In the genomic region with DNA sequence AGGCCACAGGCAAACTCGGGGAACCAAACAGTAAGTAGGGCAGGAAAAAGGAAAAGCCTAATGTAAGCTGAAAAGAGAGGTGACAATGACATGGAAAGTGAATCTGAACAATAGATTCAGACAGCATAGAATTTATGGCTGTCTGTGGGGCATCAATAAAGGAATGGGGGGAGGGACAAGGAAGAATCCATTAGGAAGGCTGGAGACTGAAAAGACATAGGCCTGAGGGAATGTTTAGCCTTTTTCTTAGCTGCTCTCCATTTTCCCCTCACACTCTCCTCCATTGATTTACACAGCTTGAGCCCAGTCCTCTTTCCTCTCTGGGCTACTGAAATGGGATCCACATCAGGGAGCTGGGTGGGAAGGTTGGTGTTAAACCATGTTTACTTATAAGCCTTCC, we compare ENCODE assay signal across 28 mouse cellular contexts.
DNase-seq lines count a peak whose midpoint lies in the region; ATAC-seq and TF ChIP-seq lines count a peak whose summit lies in the region.
"Had no signal": no experiment of that assay in that cellular context is flagged by ENCODE, and none has a peak within 500 bp of the region (broad histone marks: within the 10 kb centered on the region; RNA-seq: fewer than 3 reads in every experiment).

No protein-coding gene starts in this region.

- no peak overlapping the region for H3K9ac ChIP-seq in hindbrain, embryonic 12.5 days
- no peak overlapping the region for H3K9ac ChIP-seq in hindbrain, postnatal 0 days (replicated peaks; ENCODE audit: low read length)
- H3K9ac ChIP-seq in neural tube, embryonic 12.5 days, result no peak overlapping the region
- H3K9ac ChIP-seq: forebrain, embryonic 15.5 days; heart, embryonic 13.5 days; hindbrain, embryonic 15.5 days; intestine, embryonic 15.5 days; liver, embryonic 13.5 days had no signal

- no peaks in the 10 kb centered on the region for H3K27me3 ChIP-seq in hindbrain, embryonic 12.5 days
- no peaks in the 10 kb centered on the region for H3K27me3 ChIP-seq in hindbrain, postnatal 0 days (ENCODE audit: insufficient read depth, low read length)
- no peaks in the 10 kb centered on the region for H3K27me3 ChIP-seq in neural tube, embryonic 12.5 days (replicated peaks)
- H3K27me3 ChIP-seq: CH12.LX; forebrain, embryonic 15.5 days; heart, embryonic 13.5 days; hindbrain, embryonic 15.5 days; intestine, embryonic 15.5 days; liver, embryonic 13.5 days had no signal

- no peaks in the 10 kb centered on the region for H3K36me3 ChIP-seq in hindbrain, embryonic 12.5 days
- no peaks in the 10 kb centered on the region for H3K36me3 ChIP-seq in hindbrain, postnatal 0 days (ENCODE audit: insufficient read depth, low read length)
- H3K36me3 ChIP-seq in neural tube, embryonic 12.5 days, result no peaks in the 10 kb centered on the region
- H3K36me3 ChIP-seq: forebrain, embryonic 15.5 days; heart, embryonic 13.5 days; hindbrain, embryonic 15.5 days; intestine, embryonic 15.5 days; liver, embryonic 13.5 days had no signal

- peak; percentile 41 for DNase-seq in embryo, embryonic 10 days (ENCODE audit: low spot score)
- no peak for DNase-seq in embryo, embryonic 9.5 days (ENCODE audit: extremely low spot score)
- no peak for DNase-seq in hindbrain, postnatal 0 days (ENCODE audit: low spot score)
- peak; percentile 59 for DNase-seq in embryo, embryonic 10.5 days (ENCODE audit: low spot score)
- DNase-seq in urinary bladder, adult 18-20 months (ENCODE audit: low spot score in 2 of 2), result no peak
- DNase-seq in layer of hippocampus, postnatal 36 days, result no peak
- DNase-seq: adrenal gland, adult 8-10 months; cerebellum, adult 8-10 months; cerebellum, postnatal 25 days; gastrocnemius, postnatal 10 days; heart, postnatal 10 days; kidney, adult 8-10 months; kidney, postnatal 4 days; left cerebral cortex, postnatal 4 days; liver, embryonic 13.5 days; lung, adult 18-20 months; thymus, adult 2 months; thymus, postnatal 4 days had no signal

- H3K4me2 ChIP-seq in hindbrain, embryonic 12.5 days (replicated peaks), result no peak overlapping the region
- H3K4me2 ChIP-seq in hindbrain, postnatal 0 days (ENCODE audit: low read depth, low read length), result no peak overlapping the region
- H3K4me2 ChIP-seq in neural tube, embryonic 12.5 days (replicated peaks), result no peak overlapping the region
- H3K4me2 ChIP-seq: forebrain, embryonic 15.5 days; heart, embryonic 13.5 days; hindbrain, embryonic 15.5 days; intestine, embryonic 15.5 days; liver, embryonic 13.5 days had no signal

- WGBS in hindbrain, embryonic 12.5 days, result 26% methylated on average over 1 of the region's 1 CpGs
- WGBS in hindbrain, postnatal 0 days, result 26% methylated on average over 1 of the region's 1 CpGs
- WGBS in neural tube, embryonic 12.5 days, result 12% methylated on average over 1 of the region's 1 CpGs

- H3K27ac ChIP-seq in hindbrain, embryonic 12.5 days, result no peak overlapping the region
- H3K27ac ChIP-seq in hindbrain, postnatal 0 days, result no peak overlapping the region
- H3K27ac ChIP-seq in neural tube, embryonic 12.5 days, result no peak overlapping the region
- H3K27ac ChIP-seq: forebrain, embryonic 15.5 days; heart, embryonic 13.5 days; hindbrain, embryonic 15.5 days; intestine, embryonic 15.5 days; kidney, postnatal 0 days; liver, embryonic 13.5 days; macrophage had no signal

- 0 out of 2 replicates have a peak, but pooled peaks have one; percentile 48 for ATAC-seq in hindbrain, embryonic 12.5 days (ENCODE audit: low FRiP score)
- no peak for ATAC-seq in hindbrain, postnatal 0 days
- ATAC-seq in neural tube, embryonic 12.5 days (ENCODE audit: low FRiP score, low read depth), result peak; percentile 86
- ATAC-seq: forebrain, embryonic 15.5 days; intestine, embryonic 15.5 days; lung, postnatal 0 days had no signal

- H3K4me3 ChIP-seq in hindbrain, embryonic 12.5 days, result no peak overlapping the region
- no peak overlapping the region for H3K4me3 ChIP-seq in hindbrain, postnatal 0 days (ENCODE audit: low read length)
- H3K4me3 ChIP-seq in neural tube, embryonic 12.5 days, result no peak overlapping the region
- H3K4me3 ChIP-seq: forebrain, embryonic 15.5 days; heart, embryonic 13.5 days; hindbrain, embryonic 15.5 days; intestine, embryonic 15.5 days; liver, embryonic 13.5 days had no signal

- TF ChIP-seq CTCF in hindbrain, postnatal 0 days (IDR thresholded peaks at IDR 0.05; ENCODE audit: low read depth), result no peak

- H3K4me1 ChIP-seq in hindbrain, embryonic 12.5 days, result 0 out of 2 replicates have a peak, but pooled peaks cover 3% of the 10 kb centered on the region
- no peaks in the 10 kb centered on the region for H3K4me1 ChIP-seq in hindbrain, postnatal 0 days (ENCODE audit: insufficient read depth, low read length)
- peaks cover 9% of the 10 kb centered on the region; the same call in 1 of the 2 replicates for H3K4me1 ChIP-seq in neural tube, embryonic 12.5 days
- H3K4me1 ChIP-seq: forebrain, embryonic 15.5 days; hindbrain, embryonic 15.5 days; intestine, embryonic 15.5 days; liver, embryonic 13.5 days had no signal

- H3K9me3 ChIP-seq in hindbrain, embryonic 12.5 days (replicated peaks), result no peaks in the 10 kb centered on the region
- no peaks in the 10 kb centered on the region for H3K9me3 ChIP-seq in hindbrain, postnatal 0 days (ENCODE audit: low read length)
- H3K9me3 ChIP-seq in neural tube, embryonic 12.5 days, result no peaks in the 10 kb centered on the region
- H3K9me3 ChIP-seq: forebrain, embryonic 15.5 days; hindbrain, embryonic 15.5 days; intestine, embryonic 15.5 days; liver, embryonic 13.5 days had no signal

Comparison
In these comparisons a context has a peak if more than half of its experiments do, and no peak if none do; other contexts are left out.
1. DNase-seq: peak in embryo, embryonic 10 days (single experiment) and embryo, embryonic 10.5 days (single experiment); none in embryo, embryonic 9.5 days (single experiment), hindbrain, postnatal 0 days (single experiment), urinary bladder, adult 18-20 months (0 of 2) and layer of hippocampus, postnatal 36 days (0 of 2).